Mouse (Mus musculus): ENCODE measurements around the gene Cacna1d.

GRCm38 (mm10) chr14:30531896-30532295, 40.6 kb upstream of the Cacna1d start:
- TF ChIP-seq CTCF (IDR thresholded peaks at IDR 0.05; ENCODE audit: insufficient read depth, low read length) (no peak), POLR2A (IDR thresholded peaks at IDR 0.05; ENCODE audit: borderline replicate concordance, extremely low read depth, low read depth, low read length) (no peak)
